Mouse (Mus musculus): ENCODE results near the gene Plekhg2. TPM values are rescaled to one million over a fixed set of nuclear protein-coding genes. Genes with fewer than 3 reads are reported as not detected.
A peak's percentile ranks its signal among the peaks of the same experiment; 100 is the strongest.

The Plekhg2 gene
- polyA plus RNA-seq, 1 experiment, result 66.4 TPM

GRCm38 (mm10) chr7:28359854-28360253 is 12.5 kb downstream of the Plekhg2 start:
- H3K36me3 ChIP-seq (ENCODE audit: control insufficient read depth, insufficient read depth, low read length), result peaks cover 31% of the 10 kb centered on the region
- no peak overlapping the region for H3K27ac ChIP-seq (ENCODE audit: insufficient read depth, low read length)
- WGBS, result 90% methylated on average over 10 of the region's 10 CpGs
- no peaks in the 10 kb centered on the region for H3K27me3 ChIP-seq (ENCODE audit: control insufficient read depth, insufficient read depth, low read length)
- no peak for TF ChIP-seq POLR2A (IDR thresholded peaks at IDR 0.05; ENCODE audit: low read depth, low read length)
- TF ChIP-seq CTCF (IDR thresholded peaks at IDR 0.05; ENCODE audit: extremely low read depth, insufficient read depth, insufficient read length, insufficient replicate concordance), result no peak
- H3K4me3 ChIP-seq (ENCODE audit: extremely low read depth, insufficient read depth, insufficient read length), result no peak overlapping the region
- no peaks in the 10 kb centered on the region for H3K4me1 ChIP-seq (ENCODE audit: control insufficient read depth, insufficient read depth, insufficient read length)
- no peak for DNase-seq (ENCODE audit: low read depth in 1 of 2, low spot score in 2 of 2)

DNA sequence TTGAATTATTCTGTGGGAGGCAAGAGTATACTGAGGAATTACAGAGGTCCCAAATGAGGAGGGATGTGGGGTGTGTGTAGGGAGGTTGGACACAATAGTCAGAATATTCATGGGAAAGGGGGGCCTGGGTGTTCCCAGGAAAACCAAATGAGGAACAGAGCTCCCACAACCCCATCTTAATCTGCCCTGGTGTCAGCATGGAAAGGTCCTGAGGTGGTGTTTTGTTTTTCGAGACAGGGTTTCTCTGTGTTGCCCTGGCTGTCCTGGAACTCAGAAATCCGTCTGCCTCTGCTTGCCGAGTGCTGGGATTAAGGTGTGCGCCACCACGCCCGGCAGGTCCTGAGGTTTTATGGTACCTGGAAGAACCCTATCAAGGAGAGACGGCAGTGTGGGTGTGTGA is 14.0 kb downstream of the Plekhg2 start:
- Histone ChIP-seq H3K4me3 (ENCODE audit: extremely low read depth, insufficient read depth, insufficient read length) (no peak overlapping the region), H3K4me1 (ENCODE audit: control insufficient read depth, insufficient read depth, insufficient read length) (no peaks in the 10 kb centered on the region), H3K36me3 (ENCODE audit: control insufficient read depth, insufficient read depth, low read length) (peaks cover 28% of the 10 kb centered on the region), H3K27me3 (ENCODE audit: control insufficient read depth, insufficient read depth, low read length) (no peaks in the 10 kb centered on the region), H3K27ac (ENCODE audit: insufficient read depth, low read length) (no peak overlapping the region)
- no peak for TF ChIP-seq CTCF (IDR thresholded peaks at IDR 0.05; ENCODE audit: extremely low read depth, insufficient read depth, insufficient read length, insufficient replicate concordance)
- TF ChIP-seq POLR2A (IDR thresholded peaks at IDR 0.05; ENCODE audit: low read depth, low read length), result no peak
- WGBS, result 82% methylated on average over 7 of the region's 7 CpGs
- DNase-seq (ENCODE audit: low read depth in 1 of 2, low spot score in 2 of 2), result no peak

GRCm38 (mm10) chr7:28357984-28358383 is 14.4 kb downstream of the Plekhg2 start:
- H3K27ac ChIP-seq (ENCODE audit: insufficient read depth, low read length), result peak overlapping the region; percentile 44
- no peaks in the 10 kb centered on the region for H3K4me1 ChIP-seq (ENCODE audit: control insufficient read depth, insufficient read depth, insufficient read length)
- H3K27me3 ChIP-seq (ENCODE audit: control insufficient read depth, insufficient read depth, low read length), result no peaks in the 10 kb centered on the region
- no peak overlapping the region for H3K4me3 ChIP-seq (ENCODE audit: extremely low read depth, insufficient read depth, insufficient read length)
- WGBS, result 52% methylated on average over 5 of the region's 5 CpGs
- TF ChIP-seq CTCF (IDR thresholded peaks at IDR 0.05; ENCODE audit: extremely low read depth, insufficient read depth, insufficient read length, insufficient replicate concordance) (no peak), POLR2A (IDR thresholded peaks at IDR 0.05; ENCODE audit: low read depth, low read length) (no peak)
- no peak for DNase-seq (ENCODE audit: low read depth in 1 of 2, low spot score in 2 of 2)
- H3K36me3 ChIP-seq (ENCODE audit: control insufficient read depth, insufficient read depth, low read length), result peaks cover 32% of the 10 kb centered on the region

GRCm38 (mm10) chr7:28356981-28357380 is 15.4 kb downstream of the Plekhg2 start:
- H3K27ac ChIP-seq (ENCODE audit: insufficient read depth, low read length), result peak overlapping the region; percentile 42; the same call in 1 of the 2 replicates
- DNase-seq (ENCODE audit: low read depth in 1 of 2, low spot score in 2 of 2), result peak in 1 of 2 experiments; percentile 14
- peaks cover 32% of the 10 kb centered on the region for H3K36me3 ChIP-seq (ENCODE audit: control insufficient read depth, insufficient read depth, low read length)
- no peak overlapping the region for H3K4me3 ChIP-seq (ENCODE audit: extremely low read depth, insufficient read depth, insufficient read length)
- H3K4me1 ChIP-seq (ENCODE audit: control insufficient read depth, insufficient read depth, insufficient read length), result no peaks in the 10 kb centered on the region
- TF ChIP-seq CTCF (IDR thresholded peaks at IDR 0.05; ENCODE audit: extremely low read depth, insufficient read depth, insufficient read length, insufficient replicate concordance), result no peak
- no peak for TF ChIP-seq POLR2A (IDR thresholded peaks at IDR 0.05; ENCODE audit: low read depth, low read length)
- no peaks in the 10 kb centered on the region for H3K27me3 ChIP-seq (ENCODE audit: control insufficient read depth, insufficient read depth, low read length)
- WGBS, result 71% methylated on average over 5 of the region's 5 CpGs

GRCm38 (mm10) chr7:28355221-28355620 is 17.2 kb downstream of the Plekhg2 start:
- peak overlapping the region; percentile 45; the same call in 1 of the 2 replicates for H3K27ac ChIP-seq (ENCODE audit: insufficient read depth, low read length)
- H3K27me3 ChIP-seq (ENCODE audit: control insufficient read depth, insufficient read depth, low read length), result no peaks in the 10 kb centered on the region
- TF ChIP-seq CTCF (IDR thresholded peaks at IDR 0.05; ENCODE audit: extremely low read depth, insufficient read depth, insufficient read length, insufficient replicate concordance) (no peak), POLR2A (IDR thresholded peaks at IDR 0.05; ENCODE audit: low read depth, low read length) (no peak)
- peak in 1 of 2 experiments; percentile 47 for DNase-seq (ENCODE audit: low read depth in 1 of 2, low spot score in 2 of 2)
- H3K4me3 ChIP-seq (ENCODE audit: extremely low read depth, insufficient read depth, insufficient read length), result no peak overlapping the region
- H3K4me1 ChIP-seq (ENCODE audit: control insufficient read depth, insufficient read depth, insufficient read length), result peaks cover 4% of the 10 kb centered on the region; the same call in 1 of the 2 replicates
- peaks cover 23% of the 10 kb centered on the region for H3K36me3 ChIP-seq (ENCODE audit: control insufficient read depth, insufficient read depth, low read length)
- WGBS, result 58% methylated on average over 3 of the region's 3 CpGs

DNA sequence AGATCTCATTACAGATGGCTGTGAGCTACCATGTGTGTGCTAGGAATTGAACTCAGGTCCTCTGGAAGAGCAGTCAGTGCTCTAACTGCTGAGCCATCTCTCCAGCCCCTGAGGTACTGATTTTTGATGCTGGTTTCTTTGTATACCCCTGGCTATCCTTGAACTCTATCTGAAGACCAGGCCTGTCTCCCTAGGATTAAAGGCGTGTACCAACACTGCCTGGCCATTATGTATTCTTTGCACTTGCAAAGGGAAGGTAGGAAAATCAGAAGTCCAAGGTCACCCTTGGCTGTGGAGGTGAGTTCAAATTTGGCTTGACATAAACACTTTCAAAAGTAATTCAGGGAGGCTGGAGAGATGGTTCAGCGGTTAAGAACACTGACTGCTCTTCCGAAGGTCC is 17.8 kb downstream of the Plekhg2 start:
- no peak for TF ChIP-seq CTCF (IDR thresholded peaks at IDR 0.05; ENCODE audit: extremely low read depth, insufficient read depth, insufficient read length, insufficient replicate concordance)
- no peak for TF ChIP-seq POLR2A (IDR thresholded peaks at IDR 0.05; ENCODE audit: low read depth, low read length)
- no peak overlapping the region for H3K27ac ChIP-seq (ENCODE audit: insufficient read depth, low read length)
- H3K27me3 ChIP-seq (ENCODE audit: control insufficient read depth, insufficient read depth, low read length), result no peaks in the 10 kb centered on the region
- H3K4me1 ChIP-seq (ENCODE audit: control insufficient read depth, insufficient read depth, insufficient read length), result peaks cover 4% of the 10 kb centered on the region; the same call in 1 of the 2 replicates
- H3K36me3 ChIP-seq (ENCODE audit: control insufficient read depth, insufficient read depth, low read length), result peaks cover 17% of the 10 kb centered on the region
- no peak overlapping the region for H3K4me3 ChIP-seq (ENCODE audit: extremely low read depth, insufficient read depth, insufficient read length)
- 93% methylated on average over 3 of the region's 3 CpGs for WGBS
- no peak for DNase-seq (ENCODE audit: low read depth in 1 of 2, low spot score in 2 of 2)

DNA sequence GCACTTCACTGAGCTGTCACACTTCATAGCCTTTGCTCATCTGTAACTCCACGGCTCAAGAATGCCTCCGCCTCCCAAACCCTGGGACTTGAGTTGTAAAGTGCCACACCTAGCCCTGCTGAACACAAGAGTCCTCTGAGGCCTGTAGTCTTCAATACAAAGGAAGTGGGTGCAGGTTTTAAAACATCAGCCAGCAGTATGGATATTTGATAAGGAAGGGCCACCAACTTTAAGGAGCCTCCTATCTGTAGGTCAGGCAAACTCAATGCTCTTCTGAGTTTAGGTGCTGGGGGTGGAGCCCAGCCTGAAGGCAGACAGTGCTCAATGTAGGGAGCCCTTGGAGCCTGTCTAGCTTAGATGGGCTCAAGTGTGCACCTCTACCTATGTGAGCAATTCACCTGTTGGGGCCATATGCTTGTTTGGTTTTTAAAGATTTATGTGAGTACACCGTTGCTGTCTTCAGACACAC is 18.3 kb downstream of the Plekhg2 start:
- DNase-seq (ENCODE audit: low read depth in 1 of 2, low spot score in 2 of 2), result no peak
- TF ChIP-seq POLR2A (IDR thresholded peaks at IDR 0.05; ENCODE audit: low read depth, low read length) (no peak), CTCF (IDR thresholded peaks at IDR 0.05; ENCODE audit: extremely low read depth, insufficient read depth, insufficient read length, insufficient replicate concordance) (no peak)
- Histone ChIP-seq H3K27me3 (ENCODE audit: control insufficient read depth, insufficient read depth, low read length) (no peaks in the 10 kb centered on the region), H3K27ac (ENCODE audit: insufficient read depth, low read length) (no peak overlapping the region), H3K36me3 (ENCODE audit: control insufficient read depth, insufficient read depth, low read length) (peaks cover 16% of the 10 kb centered on the region), H3K4me3 (ENCODE audit: extremely low read depth, insufficient read depth, insufficient read length) (no peak overlapping the region), H3K4me1 (ENCODE audit: control insufficient read depth, insufficient read depth, insufficient read length) (peaks cover 4% of the 10 kb centered on the region; the same call in 1 of the 2 replicates)
- 64% methylated on average over 3 of the region's 3 CpGs for WGBS
